Mouse (Mus musculus) MEL (cell line): Measurements from ENCODE around the gene Slc6a16.

Source experiments
- BHLHE40 ChIP-seq: IDR thresholded peaks from 2 replicates; pipeline ENCODE4 v1.6.1; 2012; ENCODE audit warnings: low read depth, mild to moderate bottlenecking, inconsistent platforms, low read length, improper control_type of control experiment, borderline replicate concordance
- CHD1 ChIP-seq: IDR thresholded peaks from 2 replicates; pipeline ENCODE4 v1.6.1; 2012; ENCODE audit warnings: low read depth, mild to moderate bottlenecking, inconsistent platforms, low read length, improper control_type of control experiment
- EP300 ChIP-seq, 2 experiments: IDR thresholded peaks; 2 replicates each; pipeline ENCODE4 v1.6.1; 2011; ENCODE audit warnings: improper control_type of control experiment in 2 of 2, low read length in 2 of 2, low read depth in 1 of 2, mild to moderate bottlenecking in 1 of 2
- ETS1 ChIP-seq: IDR thresholded peaks from 2 replicates; pipeline ENCODE4 v1.6.1; 2012; ENCODE audit warnings: low read depth, mild to moderate bottlenecking, inconsistent platforms, low read length, improper control_type of control experiment, moderate library complexity
- MEF2A ChIP-seq: IDR thresholded peaks from 2 replicates; pipeline ENCODE4 v1.6.1; 2014; ENCODE audit warnings: low read depth, mild to moderate bottlenecking, inconsistent platforms, low read length, improper control_type of control experiment; ENCODE audit not compliant: poor library complexity, insufficient replicate concordance, severe bottlenecking; ENCODE audit errors: extremely low read depth
- POLR2A ChIP-seq, 2 experiments: IDR thresholded peaks; 2 replicates each; pipeline ENCODE4 v1.6.1; 2011 to 2012; ENCODE audit warnings: low read length in 2 of 2, mild to moderate bottlenecking in 2 of 2, control low read depth in 1 of 2, improper control_type of control experiment in 1 of 2, low read depth in 1 of 2, moderate library complexity in 1 of 2; ENCODE audit not compliant: control insufficient read depth in 1 of 2, insufficient read depth in 1 of 2, poor library complexity in 1 of 2
- SIN3A ChIP-seq: IDR thresholded peaks from 2 replicates; pipeline ENCODE4 v1.6.1; 2012; ENCODE audit warnings: low read length, improper control_type of control experiment, inconsistent platforms
- TCF12 ChIP-seq: IDR thresholded peaks from 2 replicates; pipeline ENCODE4 v1.6.1; 2014; ENCODE audit warnings: low read depth, mild to moderate bottlenecking, inconsistent platforms, low read length, improper control_type of control experiment, moderate library complexity
- UBTF ChIP-seq: IDR thresholded peaks from 2 replicates; pipeline ENCODE4 v1.6.1; 2012; ENCODE audit warnings: low read depth, mild to moderate bottlenecking, inconsistent platforms, low read length, improper control_type of control experiment, moderate library complexity, borderline replicate concordance; ENCODE audit not compliant: insufficient read depth
- ZMIZ1 ChIP-seq: IDR thresholded peaks from 2 replicates; pipeline ENCODE4 v1.6.1; 2012; ENCODE audit warnings: low read depth, mild to moderate bottlenecking, inconsistent platforms, low read length, improper control_type of control experiment, moderate library complexity

GRCm38 (mm10) chr7:45215673-45216441 is 25.0 kb upstream of the Slc6a16 start, which contains the start of gene Tead2:
- TF ChIP-seq BHLHE40 = no peak
- TF ChIP-seq EP300 (IDR thresholded peaks at IDR 0.05; ENCODE audit: low read depth in 1 of 2, low read length in 2 of 2) = no peak
- no peak for TF ChIP-seq CHD1
- no peak for TF ChIP-seq SIN3A
- no peak for TF ChIP-seq ZMIZ1
- no peak for TF ChIP-seq UBTF
- no peak for TF ChIP-seq TCF12
- TF ChIP-seq MEF2A = no peak
- no peak for TF ChIP-seq POLR2A (IDR thresholded peaks at IDR 0.05; ENCODE audit: control insufficient read depth in 1 of 2, insufficient read depth in 1 of 2, low read depth in 1 of 2, low read length in 2 of 2, poor library complexity in 1 of 2)
- TF ChIP-seq ETS1 = no peak
